Mouse (Mus musculus): Measurements from ENCODE around the gene 9630041A04Rik. TPM values are rescaled to one million over a fixed set of nuclear protein-coding genes. Genes with fewer than 3 reads are reported as not detected.

The 9630041A04Rik gene
- polyA plus RNA-seq, 1 experiment from 2014 or later, result not detected

DNA sequence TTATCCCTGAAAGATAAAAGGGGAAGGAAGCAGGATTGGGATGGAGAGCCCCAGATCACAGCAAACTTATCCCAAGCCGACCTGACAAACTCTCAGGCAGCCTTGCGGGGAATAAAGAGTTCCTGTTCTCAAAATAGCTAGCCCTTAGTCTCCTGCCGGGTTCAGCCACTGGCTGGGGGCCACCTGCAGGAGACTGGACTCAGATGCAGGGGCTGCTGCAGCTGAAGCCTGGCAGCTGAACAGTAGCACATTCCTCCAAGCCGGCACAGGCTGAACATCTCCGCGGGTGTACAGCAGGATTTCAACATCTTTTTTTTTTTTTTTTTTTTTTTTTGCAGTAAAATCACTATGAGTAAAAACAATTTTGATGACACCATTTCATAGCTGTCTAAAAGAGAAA lies 110.2 kb downstream of the 9630041A04Rik start:
- Histone ChIP-seq H3K4me3 (ENCODE audit: low read depth, low read length) (no peak overlapping the region), H3K9me3 (ENCODE audit: control insufficient read depth, low read length) (no peaks in the 10 kb centered on the region), H3K27ac (ENCODE audit: low read depth, low read length) (no peak overlapping the region), H3K9ac (ENCODE audit: low read depth, low read length) (no peak overlapping the region), H3K4me1 (replicated peaks; ENCODE audit: control insufficient read depth, insufficient read depth, low read length) (no peaks in the 10 kb centered on the region), H3K36me3 (ENCODE audit: control insufficient read depth, insufficient read depth, low read length) (no peaks in the 10 kb centered on the region), H3K4me2 (no peak overlapping the region), H3K27me3 (replicated peaks; ENCODE audit: control insufficient read depth, insufficient read depth, low read length) (no peaks in the 10 kb centered on the region; the same call in 1 of the 2 replicates)
- WGBS, result 31% methylated on average over 6 of the region's 6 CpGs
- DNase-seq (ENCODE audit: low spot score), result no peak
- ATAC-seq (replicated peaks; ENCODE audit: low FRiP score), result peak; percentile 26; the same call in 1 of the 2 replicates

DNA sequence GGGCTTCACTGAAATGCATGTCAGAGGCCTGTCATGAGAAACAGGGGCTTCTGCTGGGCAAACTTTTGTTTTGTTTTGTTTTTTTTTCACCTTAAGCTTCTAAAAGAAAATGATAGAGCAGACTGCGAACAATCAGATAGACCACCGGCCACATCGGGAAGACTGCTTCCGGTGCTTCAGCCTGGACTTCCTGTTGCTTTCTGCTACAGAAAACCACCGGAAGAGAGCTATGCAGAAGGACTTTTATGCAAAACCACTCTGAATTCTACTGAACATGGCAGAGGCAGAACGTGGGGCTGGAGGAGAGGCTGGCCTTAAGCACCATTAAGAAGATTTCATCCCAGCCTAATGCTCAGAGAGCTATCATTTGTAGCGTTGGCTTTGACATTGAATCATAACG lies 110.7 kb downstream of the 9630041A04Rik start:
- WGBS, result 34% methylated on average over 8 of the region's 8 CpGs
- no peak for DNase-seq (ENCODE audit: low spot score)
- Histone ChIP-seq H3K4me2 (no peak overlapping the region), H3K4me3 (ENCODE audit: low read depth, low read length) (no peak overlapping the region), H3K27ac (ENCODE audit: low read depth, low read length) (no peak overlapping the region), H3K36me3 (ENCODE audit: control insufficient read depth, insufficient read depth, low read length) (no peaks in the 10 kb centered on the region), H3K9ac (ENCODE audit: low read depth, low read length) (no peak overlapping the region), H3K4me1 (replicated peaks; ENCODE audit: control insufficient read depth, insufficient read depth, low read length) (no peaks in the 10 kb centered on the region), H3K27me3 (replicated peaks; ENCODE audit: control insufficient read depth, insufficient read depth, low read length) (no peaks in the 10 kb centered on the region; the same call in 1 of the 2 replicates), H3K9me3 (ENCODE audit: control insufficient read depth, low read length) (no peaks in the 10 kb centered on the region)
- ATAC-seq (replicated peaks; ENCODE audit: low FRiP score), result no peak

DNA sequence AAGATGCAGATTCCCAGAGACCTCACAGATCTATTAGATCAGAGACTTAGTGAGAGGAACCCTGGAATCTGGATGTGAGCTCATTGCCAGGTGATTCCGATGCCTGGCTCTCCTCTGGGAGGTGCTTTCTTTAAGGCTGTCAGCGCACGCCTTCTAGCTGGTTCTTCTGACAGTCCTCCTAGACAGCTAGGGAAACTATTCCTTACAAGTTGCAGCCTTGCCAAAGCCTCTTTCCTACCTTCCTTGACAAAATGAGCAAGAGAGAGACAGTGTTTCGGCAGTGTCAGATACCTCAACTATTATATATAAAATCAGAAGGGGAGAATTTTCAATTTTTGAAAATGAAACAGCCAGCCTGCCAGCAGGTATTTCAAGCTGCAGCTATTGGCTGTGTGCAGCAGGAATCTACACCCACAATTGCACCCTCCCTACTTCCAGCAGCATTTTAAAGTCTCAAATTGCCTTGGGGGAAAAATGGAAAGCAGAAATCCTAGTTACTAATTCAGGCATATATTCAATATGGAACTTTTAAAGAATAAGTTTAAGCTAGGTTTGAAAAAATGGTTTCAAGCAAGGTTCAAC lies 115.3 kb downstream of the 9630041A04Rik start:
- H3K36me3 ChIP-seq (ENCODE audit: control insufficient read depth, insufficient read depth, low read length), result no peaks in the 10 kb centered on the region
- H3K9ac ChIP-seq (ENCODE audit: low read depth, low read length), result no peak overlapping the region
- no peaks in the 10 kb centered on the region for H3K4me1 ChIP-seq (replicated peaks; ENCODE audit: control insufficient read depth, insufficient read depth, low read length)
- H3K27ac ChIP-seq (ENCODE audit: low read depth, low read length), result no peak overlapping the region
- DNase-seq (ENCODE audit: low spot score), result no peak
- no peak for ATAC-seq (replicated peaks; ENCODE audit: low FRiP score)
- H3K4me3 ChIP-seq (ENCODE audit: low read depth, low read length), result no peak overlapping the region
- H3K27me3 ChIP-seq (replicated peaks; ENCODE audit: control insufficient read depth, insufficient read depth, low read length), result no peaks in the 10 kb centered on the region; the same call in 1 of the 2 replicates
- H3K9me3 ChIP-seq (ENCODE audit: control insufficient read depth, low read length), result no peaks in the 10 kb centered on the region
- no peak overlapping the region for H3K4me2 ChIP-seq
- 87% methylated on average over 4 of the region's 4 CpGs for WGBS

DNA sequence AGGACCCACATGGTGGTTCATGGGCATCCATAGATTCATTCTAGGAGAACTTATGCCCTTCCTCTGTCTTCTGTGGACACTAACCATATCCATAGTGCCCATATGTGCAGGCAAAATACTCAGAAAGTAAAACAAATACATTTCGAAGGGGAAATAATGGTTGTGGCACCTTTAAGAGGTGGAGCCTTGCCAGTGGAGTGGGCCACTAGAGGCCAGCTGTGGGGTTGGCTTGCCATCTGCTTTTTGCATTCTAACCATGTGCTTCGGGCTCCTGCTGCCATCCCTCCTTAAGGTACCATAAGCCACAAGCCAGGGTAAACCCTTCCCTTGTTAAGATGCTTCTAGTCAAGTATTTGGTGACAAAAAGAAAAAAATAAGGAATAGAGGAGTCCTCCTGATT lies 119.5 kb downstream of the 9630041A04Rik start:
- DNase-seq (ENCODE audit: low spot score) (no peak), ATAC-seq (replicated peaks; ENCODE audit: low FRiP score) (no peak)
- Histone ChIP-seq H3K9ac (ENCODE audit: low read depth, low read length) (no peak overlapping the region), H3K4me1 (replicated peaks; ENCODE audit: control insufficient read depth, insufficient read depth, low read length) (no peaks in the 10 kb centered on the region), H3K27me3 (replicated peaks; ENCODE audit: control insufficient read depth, insufficient read depth, low read length) (no peaks in the 10 kb centered on the region), H3K4me2 (no peak overlapping the region), H3K4me3 (ENCODE audit: low read depth, low read length) (no peak overlapping the region), H3K9me3 (ENCODE audit: control insufficient read depth, low read length) (no peaks in the 10 kb centered on the region), H3K36me3 (ENCODE audit: control insufficient read depth, insufficient read depth, low read length) (no peaks in the 10 kb centered on the region), H3K27ac (ENCODE audit: low read depth, low read length) (no peak overlapping the region)
- WGBS, result 80% methylated on average over 2 of the region's 2 CpGs

DNA sequence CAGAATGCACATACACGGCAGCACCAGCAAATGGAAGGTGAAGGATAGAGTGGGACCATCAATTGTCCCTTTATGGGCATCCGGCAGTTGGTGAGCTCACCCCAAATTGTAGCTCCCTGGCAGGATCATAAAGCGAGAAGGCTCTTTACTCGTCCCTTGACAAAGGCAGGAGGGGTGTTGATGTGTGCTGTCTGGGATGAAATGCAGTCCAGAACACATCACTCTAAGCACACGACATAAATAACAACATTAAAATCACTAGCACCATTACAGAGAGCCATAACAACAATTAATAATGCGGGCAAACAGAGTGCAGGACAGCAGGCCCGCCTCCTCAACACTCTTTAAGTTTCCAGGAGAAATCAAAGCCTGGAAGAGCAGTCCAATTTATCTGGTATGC lies 120.7 kb downstream of the 9630041A04Rik start:
- no peaks in the 10 kb centered on the region for H3K27me3 ChIP-seq (replicated peaks; ENCODE audit: control insufficient read depth, insufficient read depth, low read length)
- H3K27ac ChIP-seq (ENCODE audit: low read depth, low read length), result no peak overlapping the region
- H3K9ac ChIP-seq (ENCODE audit: low read depth, low read length), result no peak overlapping the region
- H3K4me3 ChIP-seq (ENCODE audit: low read depth, low read length), result no peak overlapping the region
- 80% methylated on average over 7 of the region's 7 CpGs for WGBS
- H3K9me3 ChIP-seq (ENCODE audit: control insufficient read depth, low read length), result no peaks in the 10 kb centered on the region
- ATAC-seq (replicated peaks; ENCODE audit: low FRiP score), result no peak
- H3K36me3 ChIP-seq (ENCODE audit: control insufficient read depth, insufficient read depth, low read length), result no peaks in the 10 kb centered on the region
- no peaks in the 10 kb centered on the region for H3K4me1 ChIP-seq (replicated peaks; ENCODE audit: control insufficient read depth, insufficient read depth, low read length)
- H3K4me2 ChIP-seq, result no peak overlapping the region
- DNase-seq (ENCODE audit: low spot score), result no peak

DNA sequence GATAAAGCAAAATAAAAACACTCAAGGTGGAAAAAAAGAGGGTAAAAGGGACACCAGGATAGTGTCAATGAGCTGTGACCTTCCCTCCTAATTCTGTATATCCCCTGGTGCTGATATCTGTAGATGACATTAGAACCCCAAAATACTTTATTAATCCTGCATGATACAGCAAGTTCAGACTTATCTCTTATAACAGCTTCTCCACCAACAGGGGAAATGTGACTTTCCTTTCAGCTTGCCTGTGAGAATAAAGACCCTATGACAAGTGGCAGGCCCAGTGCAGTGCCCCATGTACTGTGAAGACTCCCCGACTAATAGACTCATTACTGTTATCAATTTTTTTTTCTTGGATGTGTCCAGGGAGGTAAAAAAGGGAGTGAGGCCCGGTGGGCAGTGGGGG lies 125.3 kb downstream of the 9630041A04Rik start:
- 72% methylated on average over 2 of the region's 2 CpGs for WGBS
- no peak overlapping the region for H3K27ac ChIP-seq (ENCODE audit: low read depth, low read length)
- no peaks in the 10 kb centered on the region for H3K27me3 ChIP-seq (replicated peaks; ENCODE audit: control insufficient read depth, insufficient read depth, low read length)
- H3K4me2 ChIP-seq, result no peak overlapping the region
- ATAC-seq (replicated peaks; ENCODE audit: low FRiP score) (peak; percentile 71), DNase-seq (ENCODE audit: low spot score) (no peak)
- no peaks in the 10 kb centered on the region for H3K36me3 ChIP-seq (ENCODE audit: control insufficient read depth, insufficient read depth, low read length)
- H3K9me3 ChIP-seq (ENCODE audit: control insufficient read depth, low read length), result no peaks in the 10 kb centered on the region
- H3K9ac ChIP-seq (ENCODE audit: low read depth, low read length), result no peak overlapping the region
- no peak overlapping the region for H3K4me3 ChIP-seq (ENCODE audit: low read depth, low read length)
- peaks cover 10% of the 10 kb centered on the region; the same call in 1 of the 2 replicates for H3K4me1 ChIP-seq (replicated peaks; ENCODE audit: control insufficient read depth, insufficient read depth, low read length)

DNA sequence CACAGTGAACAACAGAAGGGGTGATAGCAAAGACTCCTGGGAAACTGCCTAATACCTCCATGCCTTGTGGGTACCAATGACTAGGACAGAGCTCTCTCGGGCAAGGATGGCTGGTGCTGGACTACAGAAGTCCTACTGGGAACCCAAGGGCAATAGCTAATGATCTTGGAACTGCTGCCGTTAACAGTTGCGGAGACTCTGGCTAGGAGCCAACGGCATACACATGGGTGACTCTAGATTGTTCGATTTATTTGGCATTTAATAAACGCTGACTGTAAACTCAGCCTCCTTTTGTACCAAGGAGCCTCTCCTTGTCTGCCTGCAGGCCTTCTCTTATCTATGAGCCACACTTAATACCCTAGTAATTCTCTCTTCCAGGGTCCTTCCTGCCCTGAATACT lies 128.4 kb downstream of the 9630041A04Rik start:
- ATAC-seq (replicated peaks; ENCODE audit: low FRiP score), result no peak
- H3K36me3 ChIP-seq (ENCODE audit: control insufficient read depth, insufficient read depth, low read length), result no peaks in the 10 kb centered on the region
- H3K9me3 ChIP-seq (ENCODE audit: control insufficient read depth, low read length), result no peaks in the 10 kb centered on the region
- no peak for DNase-seq (ENCODE audit: low spot score)
- H3K4me1 ChIP-seq (replicated peaks; ENCODE audit: control insufficient read depth, insufficient read depth, low read length), result peaks cover 17% of the 10 kb centered on the region
- no peak overlapping the region for H3K27ac ChIP-seq (ENCODE audit: low read depth, low read length)
- 83% methylated on average over 6 of the region's 6 CpGs for WGBS
- no peak overlapping the region for H3K4me3 ChIP-seq (ENCODE audit: low read depth, low read length)
- peak overlapping the region; percentile 13; the same call in 1 of the 2 replicates for H3K4me2 ChIP-seq
- H3K27me3 ChIP-seq (replicated peaks; ENCODE audit: control insufficient read depth, insufficient read depth, low read length), result no peaks in the 10 kb centered on the region
- H3K9ac ChIP-seq (ENCODE audit: low read depth, low read length), result no peak overlapping the region

DNA sequence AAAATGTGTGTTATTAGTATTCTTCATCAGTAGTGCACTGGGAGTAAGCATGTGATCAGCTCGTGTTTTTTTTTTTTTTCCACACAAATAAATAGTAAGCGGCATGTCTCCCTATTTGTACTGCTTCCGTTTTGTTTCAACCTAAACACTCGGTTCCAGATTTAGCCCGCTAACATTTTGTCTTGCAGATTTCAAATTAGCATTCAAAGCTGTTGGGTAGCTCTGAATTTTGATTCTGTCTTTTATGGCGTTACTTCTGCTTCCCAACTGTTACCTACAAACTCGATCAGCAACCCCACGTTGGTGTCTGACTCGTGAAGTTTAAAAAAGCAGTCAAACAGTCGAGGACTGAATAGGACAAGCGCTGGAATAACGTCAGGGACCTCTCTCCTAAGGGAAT lies 129.2 kb downstream of the 9630041A04Rik start:
- no peak overlapping the region for H3K27ac ChIP-seq (ENCODE audit: low read depth, low read length)
- H3K4me2 ChIP-seq, result no peak overlapping the region
- 82% methylated on average over 12 of the region's 12 CpGs for WGBS
- H3K4me1 ChIP-seq (replicated peaks; ENCODE audit: control insufficient read depth, insufficient read depth, low read length), result peaks cover 23% of the 10 kb centered on the region
- no peak overlapping the region for H3K9ac ChIP-seq (ENCODE audit: low read depth, low read length)
- DNase-seq (ENCODE audit: low spot score) (no peak), ATAC-seq (replicated peaks; ENCODE audit: low FRiP score) (no peak)
- no peaks in the 10 kb centered on the region for H3K9me3 ChIP-seq (ENCODE audit: control insufficient read depth, low read length)
- no peaks in the 10 kb centered on the region for H3K36me3 ChIP-seq (ENCODE audit: control insufficient read depth, insufficient read depth, low read length)
- no peak overlapping the region for H3K4me3 ChIP-seq (ENCODE audit: low read depth, low read length)
- H3K27me3 ChIP-seq (replicated peaks; ENCODE audit: control insufficient read depth, insufficient read depth, low read length), result no peaks in the 10 kb centered on the region
